Mouse (Mus musculus): ENCODE results near the gene Hc.
A peak's percentile ranks its signal among the peaks of the same experiment; 100 is the strongest.

The Hc gene

DNA sequence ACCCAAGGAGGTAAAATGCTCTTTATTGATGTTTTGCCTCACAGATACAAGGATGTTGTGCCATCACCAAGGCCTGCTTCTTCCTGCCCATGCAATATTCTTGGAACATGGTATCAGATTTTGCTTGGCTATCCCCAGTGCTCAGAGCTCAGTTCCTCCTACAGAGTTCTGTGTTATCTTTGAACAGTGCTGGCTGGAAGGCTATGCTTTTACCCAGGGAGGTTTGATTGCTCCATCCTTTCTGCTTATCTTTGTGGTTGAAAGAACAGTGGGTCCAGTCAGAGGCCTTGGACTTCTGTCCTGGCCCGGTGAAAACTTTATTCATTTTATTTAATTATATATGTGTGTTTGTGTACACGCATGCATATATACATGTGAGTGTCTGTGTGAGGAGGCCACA, 83.0 kb downstream of the Hc start:
- no peak for DNase-seq (ENCODE audit: low spot score in 2 of 2)

DNA sequence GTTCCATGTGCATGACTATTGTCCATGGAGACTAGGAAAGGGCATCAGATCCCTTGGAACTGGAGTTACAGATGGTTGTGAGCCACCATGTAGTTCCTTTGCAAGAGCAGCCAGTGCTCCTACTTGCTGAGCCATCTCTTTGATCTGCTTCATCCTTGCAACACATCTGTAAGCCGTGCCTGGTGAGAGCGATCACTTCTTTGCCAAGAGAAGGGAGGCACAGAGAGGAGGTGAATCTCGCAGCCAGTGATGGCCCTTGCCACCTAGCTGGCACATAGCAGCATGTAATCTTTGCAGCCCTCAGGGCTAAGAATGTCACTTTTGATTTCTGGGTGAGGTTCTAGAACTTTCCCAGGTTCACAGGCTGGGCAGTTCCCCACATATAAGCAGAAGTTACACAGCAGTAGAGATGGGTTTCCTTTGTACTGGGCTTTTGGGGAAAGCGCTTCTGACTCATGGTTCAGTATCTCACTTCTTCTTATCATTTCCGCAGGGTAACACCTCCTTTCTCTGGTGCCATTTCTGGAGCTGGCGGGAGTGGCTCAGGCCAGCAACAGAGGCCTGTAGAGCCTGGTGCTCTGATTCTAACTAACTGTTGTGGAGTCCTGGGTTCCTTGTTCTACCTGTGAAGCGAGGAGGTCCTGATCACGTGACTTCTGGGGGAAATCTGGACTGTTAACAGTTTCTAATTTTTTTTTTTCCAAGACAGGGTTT, 84.1 kb downstream of the Hc start:
- DNase-seq (ENCODE audit: low spot score in 2 of 2) = no peak

DNA sequence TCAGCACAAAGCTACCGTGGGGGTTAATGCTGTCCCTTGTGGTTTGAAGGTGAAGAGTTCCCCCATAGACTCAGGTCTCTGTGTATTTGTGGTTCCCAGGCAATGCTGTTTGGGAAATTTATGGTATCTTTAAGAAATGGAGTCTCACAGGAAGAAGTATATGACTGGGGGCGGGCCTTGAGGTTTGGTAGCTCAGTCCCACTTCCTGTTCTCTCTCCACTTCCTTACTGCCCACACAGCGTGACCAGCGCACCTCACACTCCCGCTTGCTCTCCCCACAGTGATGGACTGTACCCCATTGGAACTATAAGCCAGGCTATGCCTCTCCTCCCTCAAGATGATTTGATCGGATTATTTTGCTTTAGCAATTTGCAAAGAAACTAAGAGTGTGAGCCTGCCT, 84.8 kb downstream of the Hc start:
- no peak for DNase-seq (ENCODE audit: low spot score in 2 of 2)

DNA sequence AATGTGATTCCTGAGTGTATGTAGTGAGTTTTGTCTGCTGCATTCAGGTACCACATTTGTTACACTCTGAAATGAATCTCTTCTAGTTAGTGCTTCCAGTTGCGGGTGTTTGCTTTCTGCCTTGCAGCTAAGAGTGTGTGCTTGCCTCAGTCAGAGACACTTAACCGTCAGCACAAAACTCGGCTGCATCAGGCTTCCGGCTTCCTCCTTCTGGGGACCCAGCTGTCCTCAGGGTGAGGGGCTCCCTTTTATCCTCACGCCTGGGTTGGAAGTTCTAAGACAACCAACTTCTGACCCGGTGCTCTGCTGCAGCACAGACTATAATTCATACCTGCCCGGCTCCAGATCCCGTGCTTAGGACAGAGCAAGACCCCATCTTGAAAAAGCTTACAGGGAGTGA, 88.2 kb downstream of the Hc start:
- no peak for DNase-seq (ENCODE audit: low spot score in 2 of 2)

DNA sequence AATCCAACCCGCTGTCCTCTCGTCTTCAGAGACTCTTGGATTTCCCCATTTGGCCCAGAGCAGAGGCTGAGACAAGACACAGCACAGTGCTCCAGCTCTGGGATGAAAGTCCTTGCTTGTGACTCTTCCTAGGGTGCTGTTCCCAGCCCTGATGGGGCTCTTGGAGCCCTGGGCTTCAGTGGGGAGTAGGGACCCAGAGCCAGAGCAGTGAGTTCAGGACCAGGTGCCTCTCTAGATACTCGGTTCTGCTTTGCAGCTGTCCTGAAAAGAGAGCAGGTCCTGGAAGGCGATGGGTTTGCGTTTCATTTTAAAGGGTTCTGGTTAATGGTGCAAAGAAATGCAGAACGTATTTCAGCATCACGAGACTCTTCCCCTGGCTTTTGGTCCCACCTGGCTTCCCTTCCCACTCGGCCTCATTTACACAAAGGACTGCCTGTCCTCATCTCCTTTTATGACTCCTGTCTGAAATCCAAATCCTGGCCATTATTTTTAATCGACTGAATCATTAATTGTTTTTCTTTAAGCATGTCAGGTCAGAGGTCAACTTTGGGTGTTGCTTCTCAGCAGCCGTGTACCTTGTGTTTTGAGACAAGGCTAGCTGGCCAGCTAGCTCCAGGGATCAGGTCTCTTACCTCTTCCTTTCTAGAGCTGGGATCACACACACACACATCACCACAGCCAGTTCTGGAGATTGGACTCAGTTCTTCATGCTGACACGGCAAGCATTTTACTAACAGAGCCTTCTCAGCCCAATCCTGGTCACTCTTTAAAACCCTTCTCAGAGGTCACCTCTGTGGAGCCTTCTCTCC, 90.0 kb downstream of the Hc start:
- no peak for DNase-seq (ENCODE audit: low spot score in 2 of 2)

DNA sequence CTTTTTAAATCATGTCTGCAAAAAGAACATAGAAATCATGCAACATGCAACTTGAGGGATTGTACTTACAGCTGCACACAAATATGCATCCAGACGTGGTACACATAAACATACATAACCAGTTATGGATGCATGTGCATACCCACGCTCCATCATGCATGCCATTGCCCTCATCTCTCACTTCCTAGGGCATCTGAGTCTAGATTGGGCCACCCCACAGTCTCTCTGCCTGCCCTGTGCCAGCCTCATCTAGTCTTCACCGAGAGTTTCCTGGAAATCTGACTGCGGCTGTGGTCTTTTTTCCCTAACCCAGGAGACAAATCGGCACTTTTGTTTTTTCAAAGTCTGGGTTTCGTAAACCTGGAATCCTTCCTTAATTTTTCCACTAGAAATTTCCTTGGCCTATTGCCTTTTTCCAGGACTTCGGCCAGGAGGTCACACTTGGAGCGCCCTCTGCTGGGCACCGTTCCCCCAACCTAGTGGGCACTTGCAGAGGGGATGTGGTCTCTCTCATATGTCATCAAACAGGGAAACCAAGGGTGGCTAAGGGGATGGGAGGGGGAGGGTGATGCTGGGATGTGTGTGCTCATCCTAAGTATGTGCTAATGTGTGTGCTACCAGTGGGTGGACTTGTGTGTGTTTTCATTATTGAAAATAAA, 91.0 kb downstream of the Hc start:
- DNase-seq (ENCODE audit: low spot score in 2 of 2) = peak; percentile 35 to 39

DNA sequence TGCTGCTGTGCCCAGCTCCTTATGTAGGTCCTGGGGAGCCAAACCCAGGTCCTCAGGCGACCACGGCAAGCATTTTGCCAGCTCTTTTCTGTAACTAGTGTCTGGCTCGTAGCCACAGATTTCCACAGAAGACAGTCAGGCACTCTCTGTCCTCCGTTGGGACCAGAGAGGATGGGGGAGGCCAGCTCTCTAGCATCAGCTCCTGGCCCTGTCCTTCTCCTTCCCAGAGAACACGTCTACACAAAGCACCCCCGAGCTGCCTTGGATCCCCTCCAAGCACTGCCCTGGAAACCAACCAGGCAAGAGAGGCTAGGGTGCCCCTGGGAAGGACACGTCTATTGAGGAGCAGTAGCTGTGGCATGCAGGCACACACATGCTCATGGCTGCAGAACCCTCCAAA, 92.1 kb downstream of the Hc start:
- no peak for DNase-seq (ENCODE audit: low spot score in 2 of 2)

DNA sequence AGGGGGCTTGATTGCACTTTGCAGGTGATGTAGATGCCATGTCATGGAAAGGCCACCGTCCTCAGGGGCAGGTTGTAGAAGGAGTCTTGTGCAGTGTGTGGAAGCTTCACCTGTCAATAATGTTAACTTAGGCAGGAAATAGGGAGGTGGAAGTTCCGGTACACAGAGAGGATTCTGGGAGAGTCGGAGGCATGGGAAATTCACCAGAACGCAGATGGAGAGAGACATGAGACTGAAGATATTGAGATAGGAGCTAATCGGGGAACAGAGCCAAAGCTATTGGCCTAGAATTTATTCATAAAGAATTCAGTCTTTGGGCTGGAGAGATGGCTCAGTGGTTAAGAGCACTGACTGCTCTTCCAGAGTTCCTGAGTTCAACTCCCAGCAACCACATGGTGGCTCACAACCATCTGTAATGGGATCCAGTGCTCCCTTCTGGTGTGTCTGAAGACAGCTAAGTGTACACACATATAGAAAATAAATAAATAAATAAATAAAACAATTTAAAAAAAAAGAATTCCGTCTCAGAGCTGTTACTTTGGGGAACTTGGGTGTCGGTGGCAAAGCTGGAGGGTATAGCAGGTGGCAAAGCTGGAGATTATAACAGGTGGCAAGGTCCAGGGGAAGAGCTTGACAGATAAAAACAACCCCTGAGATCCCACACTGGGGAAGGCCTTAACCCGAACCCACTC, 94.8 kb downstream of the Hc start:
- no peak for DNase-seq (ENCODE audit: low spot score in 2 of 2)

DNA sequence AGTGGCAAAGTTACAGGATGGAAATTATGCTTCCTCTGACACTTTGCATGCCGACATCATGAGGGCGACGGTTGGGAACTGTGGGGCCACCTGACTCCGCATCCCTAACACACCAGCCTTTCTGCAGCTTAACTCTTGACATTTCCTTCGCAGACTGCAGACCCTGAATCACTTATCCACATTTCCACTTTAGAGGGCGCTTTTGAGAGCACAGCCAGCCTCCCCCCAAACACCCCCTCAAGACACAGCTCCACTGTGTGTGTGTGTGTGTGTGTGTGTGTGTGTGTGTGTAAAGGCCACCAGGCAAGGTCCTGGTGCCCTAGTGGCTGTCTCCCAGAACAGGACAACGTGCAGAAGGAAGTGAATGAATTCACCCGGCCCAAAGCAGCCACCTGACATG, 95.4 kb downstream of the Hc start:
- no peak for DNase-seq (ENCODE audit: low spot score in 2 of 2)

DNA sequence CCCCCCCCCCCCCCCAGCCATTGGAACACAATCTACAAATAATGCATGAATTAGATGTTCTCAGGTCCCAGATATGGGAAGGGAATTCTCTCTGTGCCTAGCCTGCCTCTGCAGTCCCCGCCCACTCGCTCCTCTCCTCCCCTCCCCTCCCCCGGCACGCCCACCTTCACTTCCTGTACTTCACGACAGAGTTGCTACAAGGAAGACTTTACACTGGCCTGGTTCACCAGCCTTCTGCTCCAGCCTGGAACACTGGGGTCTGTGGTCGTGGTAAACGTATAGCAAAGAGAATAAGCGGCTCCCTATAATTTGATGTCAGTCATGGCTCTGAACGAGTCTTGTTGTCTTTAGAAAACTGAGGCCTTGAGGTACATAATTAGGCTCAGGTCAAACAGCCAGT, 95.9 kb downstream of the Hc start:
- no peak for DNase-seq (ENCODE audit: low spot score in 2 of 2)

DNA sequence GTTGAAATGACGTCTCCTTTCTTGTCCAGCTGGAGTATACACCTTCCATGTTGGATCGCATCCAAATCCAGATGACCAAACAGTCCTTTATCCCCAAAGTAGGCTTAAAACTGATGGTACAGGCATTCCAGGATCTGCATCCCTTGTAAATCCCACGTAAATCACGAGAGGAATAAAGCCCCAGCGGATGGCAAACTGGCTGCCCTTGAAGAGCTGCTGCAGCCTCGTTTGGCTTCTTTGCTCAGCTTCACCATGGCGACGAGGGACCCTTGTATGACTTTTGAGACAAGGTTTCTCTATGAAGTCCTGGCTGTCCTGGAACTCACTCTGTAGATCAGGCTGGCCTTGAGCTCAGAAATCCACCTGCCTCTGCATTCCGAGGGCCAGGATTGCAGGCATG, 96.6 kb downstream of the Hc start:
- no peak for DNase-seq (ENCODE audit: low spot score in 2 of 2)

DNA sequence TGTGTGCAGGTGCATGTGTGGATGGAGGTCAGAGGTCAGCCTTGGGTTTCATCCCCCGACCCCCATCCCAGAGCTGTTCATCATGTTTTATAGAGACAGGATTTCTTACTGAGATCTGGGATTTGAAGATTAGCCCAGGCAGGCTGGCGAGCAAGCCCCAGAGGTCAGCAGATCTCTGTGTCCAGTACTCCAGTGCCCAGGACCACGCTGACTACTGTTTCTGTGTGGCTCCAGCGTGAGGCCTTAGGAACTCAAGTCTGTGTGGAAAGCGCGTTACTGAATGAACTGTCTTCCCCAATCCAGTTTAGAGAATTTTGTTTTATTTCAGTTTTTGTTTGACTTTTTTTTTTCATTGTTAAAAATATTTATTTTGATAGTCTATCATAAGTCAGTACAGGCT, 97.0 kb downstream of the Hc start:
- no peak for DNase-seq (ENCODE audit: low spot score in 2 of 2)

DNA sequence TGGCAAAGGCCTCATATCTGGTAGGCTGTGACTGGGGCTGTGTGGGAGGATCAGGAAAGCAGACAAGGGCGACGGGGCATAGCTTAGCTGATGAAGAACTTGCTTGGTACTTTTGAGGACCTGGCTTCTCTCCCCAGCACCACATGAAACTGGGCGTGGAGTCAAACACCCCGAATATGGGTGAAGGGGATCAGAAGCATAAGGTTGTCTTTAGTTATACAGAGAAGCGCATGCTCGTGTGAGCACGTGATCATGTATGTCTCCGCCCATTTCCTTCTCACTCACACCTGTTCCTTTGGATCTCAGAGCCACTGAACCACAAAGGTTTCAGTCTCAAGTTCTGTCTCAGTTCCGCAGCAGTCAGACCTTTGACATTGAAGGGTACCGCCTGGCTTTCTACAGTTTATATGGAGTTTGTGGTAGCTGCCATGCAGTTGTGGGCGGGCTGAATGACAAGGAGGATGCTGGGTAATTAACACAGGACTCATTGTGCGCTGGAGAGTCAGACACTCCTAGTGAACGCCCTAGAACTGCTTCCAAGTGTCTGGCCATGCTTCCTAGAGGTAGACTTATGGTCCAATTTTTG, 97.8 kb downstream of the Hc start:
- DNase-seq (ENCODE audit: low spot score in 2 of 2) = no peak

DNA sequence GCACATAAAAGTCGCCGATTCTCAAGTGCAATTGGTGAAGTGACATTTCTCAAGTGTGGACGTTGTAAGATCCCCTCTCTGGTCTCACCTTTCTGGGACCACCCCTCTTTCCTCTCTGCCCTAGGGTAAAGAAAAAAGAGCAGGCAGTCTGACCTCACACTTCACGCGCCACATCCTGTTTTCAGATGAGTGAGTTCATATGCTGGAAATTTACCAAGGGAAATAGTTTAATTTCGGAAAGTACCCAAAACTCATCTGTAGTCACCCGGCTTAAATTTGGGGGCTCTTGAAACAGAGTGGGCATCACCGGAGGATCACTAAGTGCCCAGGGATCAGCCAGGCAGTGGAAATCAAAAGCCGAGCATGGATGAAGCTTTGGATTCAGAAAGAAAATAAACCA, 98.3 kb downstream of the Hc start:
- DNase-seq (ENCODE audit: low spot score in 2 of 2) = no peak

DNA sequence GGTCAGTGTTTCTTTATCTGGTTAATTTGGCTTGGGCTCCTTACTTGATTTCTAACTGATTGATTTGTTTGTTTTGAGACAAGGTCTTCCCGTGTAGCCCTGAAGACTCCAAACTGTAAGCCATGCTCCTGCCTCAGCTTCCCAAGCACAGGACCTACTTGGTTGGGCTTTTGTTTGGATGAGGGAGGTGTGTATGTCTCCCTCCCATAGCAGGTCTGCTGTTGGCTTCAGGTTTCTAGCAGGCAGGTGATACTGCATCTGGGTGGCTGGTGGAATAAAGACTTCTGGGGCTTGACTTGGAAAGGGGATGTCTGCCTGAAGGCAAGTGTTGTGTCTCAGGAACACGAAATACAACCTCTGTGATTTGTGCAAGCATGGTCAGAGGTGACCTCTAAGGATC, 99.0 kb downstream of the Hc start:
- DNase-seq (ENCODE audit: low spot score in 2 of 2) = no peak

DNA sequence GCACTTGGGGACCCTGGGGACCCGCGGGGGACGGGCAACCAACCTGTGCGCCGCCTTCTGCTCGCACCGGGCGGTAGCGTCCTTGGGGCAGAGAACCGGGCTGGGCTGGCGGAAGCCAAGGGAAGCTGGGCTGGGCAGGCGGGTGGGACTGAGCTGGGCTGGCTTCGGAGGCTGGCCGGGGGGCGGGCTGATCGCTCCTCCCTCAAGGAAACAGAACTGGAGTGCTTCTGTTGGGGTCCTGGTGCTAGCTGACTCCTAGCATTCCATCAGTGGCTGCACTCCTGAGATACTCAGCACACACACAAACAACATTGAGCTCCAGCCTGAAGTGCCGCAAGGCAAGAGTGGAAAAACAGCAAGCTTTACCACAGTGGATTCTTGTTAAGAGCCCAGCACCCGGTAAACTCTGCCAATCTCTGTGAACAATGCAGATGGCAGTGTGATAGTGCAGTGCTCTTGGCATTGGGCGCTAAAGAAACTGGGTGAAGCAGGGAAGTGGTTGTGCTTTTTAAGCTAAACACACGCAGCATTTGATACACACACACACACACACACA, 99.7 kb downstream of the Hc start, which contains the start of gene Traf1:
Gene Traf1, minus strand, starts transcription at position 292 of the 556 bp plus-strand sequence.
- DNase-seq (ENCODE audit: low spot score in 2 of 2) = no peak

DNA sequence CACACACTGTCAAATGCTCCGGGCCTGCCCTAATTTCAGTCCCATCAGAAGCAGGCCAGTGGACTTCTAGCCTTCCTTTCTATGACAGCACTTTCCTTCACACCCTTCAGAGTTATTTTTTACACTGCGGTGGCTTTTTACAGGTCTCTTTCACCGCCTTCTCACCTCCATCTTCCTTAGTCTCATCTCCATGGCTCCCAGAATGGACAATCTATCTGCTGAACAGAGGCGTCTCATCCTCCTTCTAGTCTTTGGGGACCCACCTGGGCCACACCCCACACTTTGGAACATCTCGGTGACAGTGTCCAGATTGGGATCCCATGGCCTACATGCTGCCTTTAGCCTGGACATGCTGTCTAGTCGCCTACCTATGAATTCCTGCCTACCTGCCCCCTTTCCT, 100.3 kb downstream of the Hc start:
- no peak for DNase-seq (ENCODE audit: low spot score in 2 of 2)

DNA sequence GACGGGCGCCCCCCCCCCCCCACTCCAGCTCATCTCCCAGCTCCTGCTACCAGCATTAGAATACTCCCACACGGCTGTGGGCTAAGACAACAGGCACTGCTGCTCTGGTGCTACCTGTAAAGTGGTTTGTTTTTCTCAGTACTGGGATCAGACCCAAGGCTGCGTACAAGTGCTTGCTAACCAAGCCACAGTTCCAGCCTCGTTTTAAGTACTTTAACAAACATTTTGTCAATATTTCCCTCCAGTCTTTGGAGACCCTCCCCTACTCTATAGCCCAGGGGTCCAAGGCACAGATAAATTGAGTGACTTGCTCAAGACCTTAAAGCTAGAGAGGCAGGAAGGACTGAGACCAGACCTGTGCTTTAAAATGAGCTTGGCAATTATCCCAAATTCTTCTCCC, 100.8 kb downstream of the Hc start:
- no peak for DNase-seq (ENCODE audit: low spot score in 2 of 2)

DNA sequence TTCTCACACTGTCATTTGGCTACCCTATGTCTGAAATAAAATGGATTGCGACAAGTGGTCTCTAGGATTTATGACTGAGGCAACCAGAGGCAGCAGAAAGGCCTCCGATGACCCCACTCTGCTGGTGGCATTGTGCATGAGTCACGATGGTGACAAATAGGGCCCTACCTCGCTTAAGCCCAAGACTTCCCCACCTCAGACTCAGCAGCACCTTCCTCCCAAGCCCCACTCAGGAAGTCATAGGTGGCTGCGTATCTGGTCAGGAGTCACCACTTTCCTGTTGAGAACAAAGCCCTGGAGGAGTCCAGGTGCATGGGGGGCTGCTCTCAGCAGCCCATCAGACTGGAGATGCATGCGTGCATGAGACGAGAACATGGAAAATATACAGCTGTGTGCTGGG, 102.7 kb downstream of the Hc start:
- no peak for DNase-seq (ENCODE audit: low spot score in 2 of 2)

DNA sequence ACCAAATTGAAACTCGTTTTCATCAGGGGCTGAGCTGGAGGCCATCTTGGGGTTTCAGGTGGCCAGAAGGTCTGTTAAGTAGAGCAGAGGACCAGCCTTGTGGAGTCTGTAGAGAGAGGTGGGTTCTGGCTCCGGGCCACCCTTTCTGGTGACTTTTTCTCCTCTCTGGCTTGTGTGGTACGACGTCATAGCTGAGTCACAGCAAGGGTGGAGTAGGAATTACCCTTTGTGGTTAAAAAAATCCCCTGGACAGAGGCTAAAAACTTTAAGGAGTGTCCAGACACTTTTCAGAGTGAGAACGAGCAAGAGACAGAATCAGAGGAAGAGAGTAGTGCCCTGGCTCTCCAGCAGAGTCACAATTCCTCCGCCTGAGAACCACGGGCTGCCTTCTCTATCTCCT, 103.2 kb downstream of the Hc start:
- DNase-seq (ENCODE audit: low spot score in 2 of 2) = no peak

DNA sequence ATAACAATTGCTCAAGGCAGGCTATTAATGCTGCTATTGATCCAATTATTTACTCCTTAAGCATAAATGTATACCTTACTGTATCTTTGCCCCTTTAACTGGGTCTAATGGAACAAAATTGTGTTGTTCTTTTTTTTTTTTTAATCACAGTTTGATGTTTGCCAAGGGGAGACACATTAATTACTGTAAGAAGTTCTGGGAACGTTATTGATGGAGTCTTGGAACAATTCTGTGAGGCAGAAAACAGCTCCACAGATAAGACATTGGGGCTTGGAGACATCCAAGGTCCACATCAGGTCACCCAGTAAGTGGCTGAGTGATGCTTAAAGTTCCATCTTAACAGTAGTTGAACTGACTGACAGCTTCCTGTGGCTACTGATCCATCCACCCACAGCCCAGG, 103.8 kb downstream of the Hc start:
- no peak for DNase-seq (ENCODE audit: low spot score in 2 of 2)

DNA sequence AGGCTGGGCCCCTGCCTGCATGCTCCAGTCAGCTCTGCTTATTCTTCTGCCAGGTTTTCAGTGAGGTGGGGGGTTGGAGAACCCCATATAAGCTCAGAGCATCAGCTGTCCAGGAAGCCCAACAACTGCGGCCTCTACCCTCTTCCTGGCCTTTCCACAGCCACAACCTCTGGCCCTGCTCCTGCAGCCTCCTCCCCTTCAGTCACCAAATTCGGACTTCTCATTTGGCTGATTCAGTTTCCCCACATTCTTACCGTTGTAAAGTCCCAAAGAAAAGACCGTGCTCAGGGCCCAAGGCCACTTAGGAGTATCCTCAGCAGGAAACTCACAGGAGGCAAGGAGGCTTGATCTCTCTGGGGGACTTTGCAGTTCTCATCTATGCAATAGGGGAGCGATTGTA, 104.3 kb downstream of the Hc start:
- no peak for DNase-seq (ENCODE audit: low spot score in 2 of 2)
